Mouse (Mus musculus): ENCODE measurements around the gene Acsl6.

The Acsl6 gene

GRCm38 (mm10) chr11:54331463-54332183 is 28.0 kb downstream of the Acsl6 start:
- no peak for TF ChIP-seq GATA4 (IDR thresholded peaks at IDR 0.05; ENCODE audit: insufficient replicate concordance, low read length)

- TF ChIP-seq GATA4 (IDR thresholded peaks at IDR 0.05; ENCODE audit: insufficient replicate concordance, low read length): no peak
These were observed 32.6 kb downstream of the Acsl6 start for GRCm38 (mm10) chr11:54336165-54336707.

GRCm38 (mm10) chr11:54343703-54344102 is 40.1 kb downstream of the Acsl6 start:
- no peak for TF ChIP-seq GATA4 (IDR thresholded peaks at IDR 0.05; ENCODE audit: insufficient replicate concordance, low read length)

GRCm38 (mm10) chr11:54351704-54352103 is 48.1 kb downstream of the Acsl6 start:
- TF ChIP-seq GATA4 (IDR thresholded peaks at IDR 0.05; ENCODE audit: insufficient replicate concordance, low read length): no peak

- no peak for TF ChIP-seq GATA4 (IDR thresholded peaks at IDR 0.05; ENCODE audit: insufficient replicate concordance, low read length)
These were observed 49.6 kb downstream of the Acsl6 start for GRCm38 (mm10) chr11:54353121-54353576.

GRCm38 (mm10) chr11:54354595-54355563 is 51.3 kb downstream of the Acsl6 start:
- no peak for TF ChIP-seq GATA4 (IDR thresholded peaks at IDR 0.05; ENCODE audit: insufficient replicate concordance, low read length)

- no peak for TF ChIP-seq GATA4 (IDR thresholded peaks at IDR 0.05; ENCODE audit: insufficient replicate concordance, low read length)
These were observed 52.0 kb downstream of the Acsl6 start for GRCm38 (mm10) chr11:54355564-54355955.

GRCm38 (mm10) chr11:54356676-54357075 is 53.1 kb downstream of the Acsl6 start:
- no peak for TF ChIP-seq GATA4 (IDR thresholded peaks at IDR 0.05; ENCODE audit: insufficient replicate concordance, low read length)

GRCm38 (mm10) chr11:54372553-54372952 is 69.0 kb downstream of the Acsl6 start:
- no peak for TF ChIP-seq GATA4 (IDR thresholded peaks at IDR 0.05; ENCODE audit: insufficient replicate concordance, low read length)

GRCm38 (mm10) chr11:54390386-54390785 is 86.8 kb downstream of the Acsl6 start:
- no peak for TF ChIP-seq GATA4 (IDR thresholded peaks at IDR 0.05; ENCODE audit: insufficient replicate concordance, low read length)

GRCm38 (mm10) chr11:54391326-54391725 is 87.7 kb downstream of the Acsl6 start:
- no peak for TF ChIP-seq GATA4 (IDR thresholded peaks at IDR 0.05; ENCODE audit: insufficient replicate concordance, low read length)

- no peak for TF ChIP-seq GATA4 (IDR thresholded peaks at IDR 0.05; ENCODE audit: insufficient replicate concordance, low read length)
These were observed 93.1 kb downstream of the Acsl6 start for GRCm38 (mm10) chr11:54396686-54397085.

GRCm38 (mm10) chr11:54398058-54398457 is 94.5 kb downstream of the Acsl6 start:
- no peak for TF ChIP-seq GATA4 (IDR thresholded peaks at IDR 0.05; ENCODE audit: insufficient replicate concordance, low read length)

- TF ChIP-seq GATA4 (IDR thresholded peaks at IDR 0.05; ENCODE audit: insufficient replicate concordance, low read length): no peak
These were observed 101.3 kb downstream of the Acsl6 start for GRCm38 (mm10) chr11:54404885-54405284.

- TF ChIP-seq GATA4 (IDR thresholded peaks at IDR 0.05; ENCODE audit: insufficient replicate concordance, low read length): no peak
These were observed 103.4 kb downstream of the Acsl6 start for GRCm38 (mm10) chr11:54406930-54407546.

Data from liver, adult (tissue).